Mouse (Mus musculus) c-Kit-positive CD71-positive TER-119-negative erythroid progenitor cells, embryonic 14.5 days (primary cell): Measurements from ENCODE around the gene Cnot1.
"Not testable (repeated sequence)": the region's sequence is repeated elsewhere in the genome, so short reads cannot be mapped to it uniquely, and the experiment has no call there.

Experiments used
- DNase-seq: peaks from one replicate; pipeline ENCODE4 v3.0.0-alpha.2; 2013; ENCODE audit warnings: low read depth

Gene Cnot1

DNA sequence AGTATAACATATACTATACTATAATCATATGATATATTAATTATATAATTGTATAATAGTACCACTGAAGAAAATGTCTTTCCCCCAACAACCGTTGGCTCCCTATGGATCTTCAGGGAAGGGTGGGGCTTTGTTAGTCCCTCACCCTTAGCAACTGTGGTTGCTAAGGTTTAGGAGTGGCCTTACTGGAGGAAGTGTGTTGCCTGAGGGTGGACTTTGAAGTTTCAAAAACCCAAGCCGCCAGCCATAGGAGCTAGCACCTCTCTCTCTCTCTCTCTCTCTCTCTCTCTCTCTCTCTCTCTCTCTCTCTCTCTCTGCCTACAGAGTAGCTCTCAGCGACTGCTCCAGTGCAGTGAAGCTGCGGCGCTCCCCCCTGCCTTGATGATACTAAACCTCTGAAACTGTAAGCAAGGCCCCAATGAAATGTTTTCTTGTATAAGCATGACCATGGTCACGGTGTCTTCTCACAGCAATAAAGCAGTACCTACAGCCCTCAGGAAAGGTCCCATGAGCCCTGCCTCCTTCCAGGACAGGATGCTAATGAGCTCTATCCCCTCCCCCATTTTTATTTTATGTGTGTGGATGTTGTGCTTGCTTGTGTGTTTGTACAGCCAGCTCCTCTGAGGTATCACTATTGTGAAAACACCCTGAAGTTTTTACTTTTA lies 8.9 kb upstream of the Cnot1 start:
- no peak for DNase-seq

- no peak for DNase-seq
Observed at GRCm38 (mm10) chr8:95810184-95810591, 2.9 kb upstream of the Cnot1 start.

DNA sequence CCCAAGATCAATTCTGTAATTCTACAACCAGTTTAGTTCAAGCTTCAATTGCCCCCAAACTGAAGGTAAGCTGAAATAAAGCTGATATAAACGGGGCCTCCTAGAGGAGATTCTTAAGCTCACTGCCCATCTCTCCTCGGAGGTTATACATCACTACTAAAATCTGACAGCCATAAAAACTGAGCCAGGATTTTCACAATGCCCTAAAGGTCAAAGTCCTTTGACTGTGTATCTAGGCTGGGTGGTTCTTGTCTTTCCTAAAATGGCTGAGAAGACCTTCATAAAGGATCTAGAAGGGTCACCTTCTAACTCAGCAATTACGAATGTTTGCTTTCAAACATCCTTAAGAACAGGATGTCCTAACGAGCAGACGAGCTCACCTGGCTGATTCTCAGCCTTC lies 1.9 kb upstream of the Cnot1 start:
- no peak for DNase-seq

DNA sequence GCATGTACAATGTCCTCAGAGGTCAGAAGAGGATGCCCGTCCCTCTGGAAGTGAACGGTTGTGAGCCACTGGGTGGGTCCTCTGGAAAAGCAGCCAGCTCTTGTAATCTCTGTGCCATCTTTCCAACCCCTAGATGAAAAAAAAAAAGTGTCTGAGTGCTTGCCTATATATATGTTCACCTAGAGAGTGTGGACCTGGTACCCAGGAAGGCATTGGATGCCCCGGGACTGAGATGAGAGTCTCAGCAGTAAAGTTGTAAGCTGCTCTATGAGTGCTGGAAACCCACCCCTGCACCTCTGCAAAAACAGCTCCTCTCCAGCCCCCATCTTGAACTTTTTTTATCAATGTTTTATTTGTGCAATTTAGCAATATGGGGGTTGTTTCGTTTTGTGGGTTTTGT lies 1.4 kb upstream of the Cnot1 start:
- no peak for DNase-seq

DNA sequence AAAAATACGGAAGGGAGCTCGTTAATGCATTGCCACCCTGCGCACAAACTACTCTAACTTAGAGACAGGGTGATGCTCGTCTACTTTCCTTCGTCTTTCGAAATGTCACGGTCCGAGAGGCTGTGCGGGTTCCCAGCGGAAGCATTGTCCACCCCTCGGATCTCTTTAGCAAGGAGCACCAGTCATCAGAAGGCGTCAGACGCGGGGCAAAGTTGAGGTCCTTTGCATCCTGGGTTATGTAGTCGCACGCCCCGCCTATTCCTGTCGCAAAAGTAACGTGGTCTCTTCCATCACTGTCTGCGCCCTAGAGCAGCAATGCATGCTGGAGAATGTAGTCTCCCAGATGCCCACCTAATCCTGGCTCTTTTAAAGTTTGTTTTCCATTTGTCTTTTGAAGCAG lies 597 bp upstream of the Cnot1 start:
- peak; percentile 95 for DNase-seq

GRCm38 (mm10) chr8:95806461-95807191 lies 638 bp downstream of the Cnot1 start:
- no peak for DNase-seq

GRCm38 (mm10) chr8:95805482-95805881 lies 1.8 kb downstream of the Cnot1 start:
- no peak for DNase-seq

DNA sequence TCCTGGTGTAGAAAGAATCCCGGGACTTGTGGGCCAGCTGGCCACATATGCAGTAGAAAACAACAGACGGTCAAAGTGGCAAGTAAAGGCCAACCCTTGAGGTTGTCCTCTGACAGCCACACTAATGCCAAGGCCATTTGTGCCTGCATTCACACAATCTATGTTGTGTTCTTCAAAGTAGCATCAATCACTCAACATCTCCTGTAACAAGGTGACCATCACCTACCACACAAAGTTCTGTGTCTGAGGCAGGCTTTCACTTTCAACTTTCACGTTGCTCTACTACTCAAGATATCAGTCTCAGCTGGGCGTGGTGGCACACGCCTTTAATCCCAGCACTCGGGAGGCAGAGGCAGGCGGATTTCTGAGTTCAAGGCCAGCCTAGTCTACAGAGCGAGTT lies 5.0 kb downstream of the Cnot1 start:
- DNase-seq = no peak

- no peak for DNase-seq
Observed at GRCm38 (mm10) chr8:95801476-95802064, 5.7 kb downstream of the Cnot1 start.

GRCm38 (mm10) chr8:95800353-95800752 lies 6.9 kb downstream of the Cnot1 start:
- no peak for DNase-seq

DNA sequence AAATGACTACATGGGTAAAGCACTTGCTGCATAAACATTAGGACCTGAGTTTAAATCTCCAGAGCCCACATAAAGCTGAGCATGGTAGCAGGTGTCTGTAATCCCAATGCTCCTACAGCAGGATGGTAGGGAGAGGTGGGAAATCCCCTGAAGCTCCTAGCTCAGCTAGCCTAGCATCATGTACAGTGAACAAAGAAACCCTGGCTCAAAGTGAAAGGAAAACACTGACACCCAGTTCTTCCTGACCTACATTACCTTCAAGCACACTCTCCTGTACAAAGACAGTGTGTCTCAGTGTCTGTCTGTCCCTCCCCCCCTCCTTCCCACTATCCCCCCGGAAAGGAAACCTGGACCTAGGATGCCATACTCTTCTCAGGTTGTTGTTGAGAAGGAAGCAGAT lies 7.4 kb downstream of the Cnot1 start:
- DNase-seq = no peak

GRCm38 (mm10) chr8:95799117-95799516 lies 8.1 kb downstream of the Cnot1 start:
- DNase-seq = no peak

- DNase-seq = not testable (repeated sequence)
Observed at GRCm38 (mm10) chr8:95795333-95796061, 11.8 kb downstream of the Cnot1 start.

GRCm38 (mm10) chr8:95785591-95785990 lies 21.7 kb downstream of the Cnot1 start:
- DNase-seq = no peak

DNA sequence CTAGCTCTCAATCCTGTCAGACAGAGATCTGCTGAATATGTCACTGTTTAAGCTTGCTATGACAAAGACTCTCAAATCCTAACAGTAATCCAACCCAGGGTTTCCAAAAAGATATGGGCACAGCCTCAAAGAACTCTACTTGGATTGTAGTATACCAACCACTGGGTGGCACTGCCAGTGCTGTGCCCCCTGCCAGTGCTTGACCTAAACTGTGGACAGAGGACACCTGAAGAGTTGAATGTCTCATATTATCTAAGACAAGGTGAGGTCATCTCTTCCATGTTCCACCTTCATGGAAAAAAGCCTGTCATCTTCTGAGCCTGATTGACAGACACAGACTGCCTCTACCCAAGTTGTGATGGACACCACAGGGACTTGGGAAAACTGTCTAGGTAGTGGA lies 24.6 kb downstream of the Cnot1 start:
- no peak for DNase-seq

DNA sequence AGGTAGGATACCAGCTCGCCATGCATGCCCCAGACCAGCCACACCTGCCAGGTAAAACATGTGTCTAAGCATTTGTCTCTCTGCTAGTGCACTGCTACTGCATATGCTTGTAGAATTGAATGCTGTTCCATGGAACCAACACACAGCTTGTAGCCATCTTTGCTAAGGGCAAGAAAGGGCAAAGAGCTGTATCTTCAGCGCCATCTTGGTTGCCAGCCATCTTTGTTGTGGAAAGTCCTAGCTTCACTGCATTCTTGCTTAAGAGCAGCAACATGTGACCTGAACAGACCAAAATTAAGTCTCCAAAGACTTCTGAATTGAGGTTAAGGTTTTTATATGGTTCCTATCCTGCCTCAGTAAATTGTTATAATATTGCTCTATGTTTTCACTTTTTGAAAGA lies 25.5 kb downstream of the Cnot1 start:
- no peak for DNase-seq

GRCm38 (mm10) chr8:95781085-95781484 lies 26.2 kb downstream of the Cnot1 start:
- DNase-seq = no peak

- DNase-seq = no peak
Observed at GRCm38 (mm10) chr8:95764133-95764532, 43.1 kb downstream of the Cnot1 start.

DNA sequence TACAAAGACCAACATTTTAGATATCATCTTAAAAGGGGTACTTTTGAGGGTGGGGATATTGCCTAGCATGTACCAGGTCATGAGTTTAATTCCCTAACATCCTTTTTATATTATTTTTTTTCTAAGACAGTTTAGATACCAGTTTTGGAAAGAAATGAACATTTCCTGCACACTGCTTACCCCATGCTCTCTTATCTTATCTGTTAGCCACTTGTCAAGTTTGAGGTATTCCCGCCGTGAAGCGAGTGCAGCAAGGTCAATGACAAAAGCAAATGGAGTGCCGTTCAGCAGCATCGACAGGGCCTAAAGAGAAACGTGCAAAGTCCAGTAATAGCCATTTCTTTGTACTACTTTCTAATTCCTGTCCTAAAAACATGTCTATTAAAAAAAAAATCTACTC lies 46.9 kb downstream of the Cnot1 start:
- DNase-seq = no peak

GRCm38 (mm10) chr8:95751924-95752323 lies 55.3 kb downstream of the Cnot1 start:
- no peak for DNase-seq

DNA sequence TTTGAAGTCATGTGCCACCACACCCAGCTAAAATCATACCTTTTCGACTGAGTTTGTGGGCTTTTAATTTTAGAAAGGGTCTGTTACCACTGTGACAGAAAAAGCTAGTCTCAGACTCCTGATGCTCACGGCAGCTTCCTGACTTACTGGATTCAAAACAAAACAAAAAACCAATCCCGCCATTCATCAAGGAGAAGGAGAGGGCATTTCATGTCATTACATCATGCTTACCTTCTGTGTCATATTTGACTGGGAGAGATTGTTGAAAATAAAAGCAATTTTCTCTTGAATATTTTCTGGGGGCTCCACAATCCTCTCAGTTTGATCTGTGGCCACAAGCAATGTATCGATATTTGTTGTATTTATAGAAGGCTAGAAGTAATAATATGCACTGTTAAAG lies 59.2 kb downstream of the Cnot1 start:
- DNase-seq = no peak

- DNase-seq = no peak
Observed at GRCm38 (mm10) chr8:95741732-95742131, 65.5 kb downstream of the Cnot1 start.

DNA sequence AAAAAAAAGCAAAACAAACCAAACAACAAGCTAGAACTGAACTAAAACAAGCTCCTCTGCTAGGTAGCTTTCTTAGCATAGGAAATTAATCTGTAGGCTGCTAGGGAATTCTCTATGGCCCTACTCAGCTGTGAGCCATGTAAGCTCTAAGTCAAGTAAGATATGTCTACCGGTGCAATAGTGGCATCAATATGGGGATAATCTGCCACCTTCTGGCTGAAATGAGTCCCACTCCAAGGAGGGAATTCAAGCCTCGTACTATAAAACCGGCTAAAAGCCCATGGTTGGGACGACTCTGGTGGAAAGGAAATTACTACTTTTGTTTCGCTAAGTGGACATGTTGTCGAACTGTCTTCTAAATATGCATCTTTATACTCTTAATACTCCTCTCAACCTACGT lies 68.7 kb downstream of the Cnot1 start:
- DNase-seq = no peak
